Mouse (Mus musculus): ENCODE data around the gene Sap18b. TPM values are rescaled to one million over a fixed set of nuclear protein-coding genes. Genes with fewer than 3 reads are reported as not detected.
"Not testable (repeated sequence)": the region's sequence is repeated elsewhere in the genome, so short reads cannot be mapped to it uniquely, and the experiment has no call there.

Sap18b gene
- polyA plus RNA-seq, 1 experiment from 2014 or later = 363 TPM

GRCm38 (mm10) chr8:95848061-95848551 is 23.0 kb downstream of the Sap18b start:
- Histone ChIP-seq H3K4me3 (ENCODE audit: low read depth, low read length) (no peak overlapping the region), H3K4me1 (ENCODE audit: control insufficient read depth, insufficient read depth, low read length) (peaks cover 9% of the 10 kb centered on the region), H3K4me2 (no peak overlapping the region; the same call in 1 of the 2 replicates), H3K9ac (ENCODE audit: low read depth, low read length) (no peak overlapping the region), H3K27me3 (ENCODE audit: control insufficient read depth, insufficient read depth, low read length) (no peaks in the 10 kb centered on the region), H3K9me3 (replicated peaks; ENCODE audit: control insufficient read depth, low read length) (no peaks in the 10 kb centered on the region), H3K36me3 (ENCODE audit: control insufficient read depth, insufficient read depth, low read length) (peaks cover 5% of the 10 kb centered on the region; the same call in 1 of the 2 replicates), H3K27ac (ENCODE audit: low read depth, low read length) (no peak overlapping the region)
- WGBS (ENCODE audit: insufficient replicate concordance) = 77% methylated on average over 24 of the region's 24 CpGs
- ATAC-seq (replicated peaks; ENCODE audit: insufficient number of reproducible peaks, low FRiP score, low TSS enrichment) = no peak; the same call in 1 of the 2 replicates

- no peaks in the 10 kb centered on the region for H3K9me3 ChIP-seq (replicated peaks; ENCODE audit: control insufficient read depth, low read length)
- WGBS (ENCODE audit: insufficient replicate concordance) = 85% methylated on average over 19 of the region's 19 CpGs
- peaks cover 5% of the 10 kb centered on the region; the same call in 1 of the 2 replicates for H3K36me3 ChIP-seq (ENCODE audit: control insufficient read depth, insufficient read depth, low read length)
- H3K27me3 ChIP-seq (ENCODE audit: control insufficient read depth, insufficient read depth, low read length) = no peaks in the 10 kb centered on the region
- no peak overlapping the region for H3K4me2 ChIP-seq
- H3K9ac ChIP-seq (ENCODE audit: low read depth, low read length) = no peak overlapping the region
- no peak overlapping the region for H3K27ac ChIP-seq (ENCODE audit: low read depth, low read length)
- no peak overlapping the region for H3K4me3 ChIP-seq (ENCODE audit: low read depth, low read length)
- no peak for ATAC-seq (replicated peaks; ENCODE audit: insufficient number of reproducible peaks, low FRiP score, low TSS enrichment)
- H3K4me1 ChIP-seq (ENCODE audit: control insufficient read depth, insufficient read depth, low read length) = peaks cover 9% of the 10 kb centered on the region
These were observed 23.8 kb downstream of the Sap18b start for GRCm38 (mm10) chr8:95848734-95849464.

- Histone ChIP-seq H3K4me2 (no peak overlapping the region), H3K4me3 (ENCODE audit: low read depth, low read length) (no peak overlapping the region), H3K9me3 (replicated peaks; ENCODE audit: control insufficient read depth, low read length) (no peaks in the 10 kb centered on the region), H3K9ac (ENCODE audit: low read depth, low read length) (no peak overlapping the region), H3K4me1 (ENCODE audit: control insufficient read depth, insufficient read depth, low read length) (peaks cover 9% of the 10 kb centered on the region), H3K27me3 (ENCODE audit: control insufficient read depth, insufficient read depth, low read length) (no peaks in the 10 kb centered on the region), H3K27ac (ENCODE audit: low read depth, low read length) (no peak overlapping the region), H3K36me3 (ENCODE audit: control insufficient read depth, insufficient read depth, low read length) (peaks cover 5% of the 10 kb centered on the region; the same call in 1 of the 2 replicates)
- ATAC-seq (replicated peaks; ENCODE audit: insufficient number of reproducible peaks, low FRiP score, low TSS enrichment) = no peak
- WGBS (ENCODE audit: insufficient replicate concordance) = 92% methylated on average over 2 of the region's 2 CpGs
These were observed 25.2 kb downstream of the Sap18b start for GRCm38 (mm10) chr8:95850326-95850725.

- H3K27ac ChIP-seq (ENCODE audit: low read depth, low read length) = no peak overlapping the region
- no peak for ATAC-seq (replicated peaks; ENCODE audit: insufficient number of reproducible peaks, low FRiP score, low TSS enrichment)
- WGBS (ENCODE audit: insufficient replicate concordance) = 61% methylated on average over 4 of the region's 4 CpGs
- H3K4me3 ChIP-seq (ENCODE audit: low read depth, low read length) = peak overlapping the region; percentile 83
- peaks cover 5% of the 10 kb centered on the region; the same call in 1 of the 2 replicates for H3K36me3 ChIP-seq (ENCODE audit: control insufficient read depth, insufficient read depth, low read length)
- H3K9me3 ChIP-seq (replicated peaks; ENCODE audit: control insufficient read depth, low read length) = no peaks in the 10 kb centered on the region
- no peak overlapping the region for H3K9ac ChIP-seq (ENCODE audit: low read depth, low read length)
- H3K27me3 ChIP-seq (ENCODE audit: control insufficient read depth, insufficient read depth, low read length) = no peaks in the 10 kb centered on the region
- H3K4me2 ChIP-seq = peak overlapping the region; percentile 88
- H3K4me1 ChIP-seq (ENCODE audit: control insufficient read depth, insufficient read depth, low read length) = peaks cover 9% of the 10 kb centered on the region
These were observed 27.1 kb downstream of the Sap18b start for GRCm38 (mm10) chr8:95852290-95852689.

GRCm38 (mm10) chr8:95853102-95853843 is 28.1 kb downstream of the Sap18b start, which contains the start of gene Slc38a7:
TSS of gene Slc38a7 (minus strand) at chr8:95853539.
- peak within 1 kb of the TSS; percentile 82 for H3K9ac ChIP-seq (ENCODE audit: low read depth, low read length)
- peaks cover under 1% of the 10 kb centered on the region; the same call in 1 of the 2 replicates for H3K36me3 ChIP-seq (ENCODE audit: control insufficient read depth, insufficient read depth, low read length)
- H3K9me3 ChIP-seq (replicated peaks; ENCODE audit: control insufficient read depth, low read length) = no peaks in the 10 kb centered on the region
- no peaks in the 10 kb centered on the region for H3K27me3 ChIP-seq (ENCODE audit: control insufficient read depth, insufficient read depth, low read length)
- H3K27ac ChIP-seq (ENCODE audit: low read depth, low read length) = no peak within 1 kb of the TSS
- peak within 1 kb of the TSS; percentile 88 for H3K4me2 ChIP-seq
- peaks cover 9% of the 10 kb centered on the region for H3K4me1 ChIP-seq (ENCODE audit: control insufficient read depth, insufficient read depth, low read length)
- 17% methylated on average over 22 of the region's 22 CpGs for WGBS (ENCODE audit: insufficient replicate concordance)
- ATAC-seq (replicated peaks; ENCODE audit: insufficient number of reproducible peaks, low FRiP score, low TSS enrichment) = peak; percentile 89
- H3K4me3 ChIP-seq (ENCODE audit: low read depth, low read length) = peak within 1 kb of the TSS; percentile 83

GRCm38 (mm10) chr8:95854174-95854573 is 29.0 kb downstream of the Sap18b start:
- H3K9ac ChIP-seq (ENCODE audit: low read depth, low read length) = no peak overlapping the region

GRCm38 (mm10) chr8:95863761-95864440 is 38.8 kb downstream of the Sap18b start:
- H3K4me3 ChIP-seq (ENCODE audit: low read depth, low read length); H3K27ac ChIP-seq (ENCODE audit: low read depth, low read length); ATAC-seq (replicated peaks; ENCODE audit: insufficient number of reproducible peaks, low FRiP score, low TSS enrichment); H3K4me2 ChIP-seq; H3K9me3 ChIP-seq (replicated peaks; ENCODE audit: control insufficient read depth, low read length); H3K4me1 ChIP-seq (ENCODE audit: control insufficient read depth, insufficient read depth, low read length); H3K9ac ChIP-seq (ENCODE audit: low read depth, low read length); H3K27me3 ChIP-seq (ENCODE audit: control insufficient read depth, insufficient read depth, low read length): not testable (repeated sequence)
- peaks cover 23% of the 10 kb centered on the region for H3K36me3 ChIP-seq (ENCODE audit: control insufficient read depth, insufficient read depth, low read length)
- 60% methylated on average over 10 of the region's 11 CpGs for WGBS (ENCODE audit: insufficient replicate concordance)

More at GRCm38 (mm10) chr8:95854174-95854573, 29.0 kb downstream of the Sap18b start:
- WGBS (ENCODE audit: insufficient replicate concordance) = 80% methylated on average over 6 of the region's 6 CpGs
- H3K27me3 ChIP-seq (ENCODE audit: control insufficient read depth, insufficient read depth, low read length) = no peaks in the 10 kb centered on the region
- no peak overlapping the region for H3K4me3 ChIP-seq (ENCODE audit: low read depth, low read length)
- no peaks in the 10 kb centered on the region for H3K9me3 ChIP-seq (replicated peaks; ENCODE audit: control insufficient read depth, low read length)
- no peaks in the 10 kb centered on the region for H3K36me3 ChIP-seq (ENCODE audit: control insufficient read depth, insufficient read depth, low read length)
- no peak overlapping the region for H3K4me2 ChIP-seq
- H3K27ac ChIP-seq (ENCODE audit: low read depth, low read length) = no peak overlapping the region
- peaks cover 9% of the 10 kb centered on the region for H3K4me1 ChIP-seq (ENCODE audit: control insufficient read depth, insufficient read depth, low read length)
- no peak for ATAC-seq (replicated peaks; ENCODE audit: insufficient number of reproducible peaks, low FRiP score, low TSS enrichment)

GRCm38 (mm10) chr8:95864851-95865250 is 39.7 kb downstream of the Sap18b start:
- H3K27me3 ChIP-seq (ENCODE audit: control insufficient read depth, insufficient read depth, low read length); H3K4me3 ChIP-seq (ENCODE audit: low read depth, low read length); H3K27ac ChIP-seq (ENCODE audit: low read depth, low read length); H3K9me3 ChIP-seq (replicated peaks; ENCODE audit: control insufficient read depth, low read length); H3K9ac ChIP-seq (ENCODE audit: low read depth, low read length); H3K4me1 ChIP-seq (ENCODE audit: control insufficient read depth, insufficient read depth, low read length); H3K4me2 ChIP-seq; ATAC-seq (replicated peaks; ENCODE audit: insufficient number of reproducible peaks, low FRiP score, low TSS enrichment): not testable (repeated sequence)
- peaks cover 31% of the 10 kb centered on the region for H3K36me3 ChIP-seq (ENCODE audit: control insufficient read depth, insufficient read depth, low read length)
- WGBS (ENCODE audit: insufficient replicate concordance) = 93% methylated on average over 17 of the region's 18 CpGs

Measured in heart, embryonic 11.5 days (tissue).